Mouse (Mus musculus) ovary, postnatal 36 days (tissue): Measurements from ENCODE around the gene Nxt2.
"Not testable (repeated sequence)": the region's sequence is repeated elsewhere in the genome, so short reads cannot be mapped to it uniquely, and the experiment has no call there.

Experiments used
- DNase-seq: peaks from one replicate; pipeline ENCODE4 v3.0.0; 2022; ENCODE audit warnings: low spot score, mixed read lengths

The Nxt2 gene

GRCm38 (mm10) chrX:142226542-142226941 lies at the start of gene Nxt2:
TSS of gene Nxt2 (plus strand) at chrX:142226770.
- no peak for DNase-seq

GRCm38 (mm10) chrX:142176981-142177380 lies 49.6 kb upstream of the Nxt2 start:
- no peak for DNase-seq

- DNase-seq: no peak
These were observed 44.5 kb upstream of the Nxt2 start for GRCm38 (mm10) chrX:142182026-142182425.

- peak; percentile 26 for DNase-seq
These were observed 37.4 kb upstream of the Nxt2 start for GRCm38 (mm10) chrX:142189023-142189703.

- no peak for DNase-seq
These were observed 36.2 kb upstream of the Nxt2 start for GRCm38 (mm10) chrX:142190355-142190754.

- no peak for DNase-seq
These were observed 32.1 kb upstream of the Nxt2 start for GRCm38 (mm10) chrX:142194420-142194819.

GRCm38 (mm10) chrX:142195551-142195950 lies 31.0 kb upstream of the Nxt2 start:
- no peak for DNase-seq

GRCm38 (mm10) chrX:142196831-142197230 lies 29.7 kb upstream of the Nxt2 start, which contains the start of gene Gucy2f:
TSS of gene Gucy2f (minus strand) at chrX:142196931.
- no peak for DNase-seq

- DNase-seq: no peak
These were observed 26.3 kb upstream of the Nxt2 start for GRCm38 (mm10) chrX:142200295-142200694.

GRCm38 (mm10) chrX:142227398-142228054 lies 956 bp downstream of the Nxt2 start:
- DNase-seq: peak; percentile 6

GRCm38 (mm10) chrX:142228055-142228768 lies 1.6 kb downstream of the Nxt2 start:
- DNase-seq: peak; percentile 65

GRCm38 (mm10) chrX:142228769-142229158 lies 2.2 kb downstream of the Nxt2 start:
- DNase-seq: no peak

- not testable (repeated sequence) for DNase-seq
These were observed 9.6 kb downstream of the Nxt2 start for GRCm38 (mm10) chrX:142236146-142236545.

GRCm38 (mm10) chrX:142237101-142237500 lies 10.5 kb downstream of the Nxt2 start:
- DNase-seq: no peak

GRCm38 (mm10) chrX:142245682-142246327 lies 19.2 kb downstream of the Nxt2 start:
- DNase-seq: no peak

GRCm38 (mm10) chrX:142250008-142250736 lies 23.6 kb downstream of the Nxt2 start:
- DNase-seq: no peak

- no peak for DNase-seq
These were observed 49.5 kb downstream of the Nxt2 start for GRCm38 (mm10) chrX:142276031-142276430.

GRCm38 (mm10) chrX:142276573-142276972 lies 50.0 kb downstream of the Nxt2 start:
- DNase-seq: no peak

GRCm38 (mm10) chrX:142285905-142286304 lies 59.3 kb downstream of the Nxt2 start:
- DNase-seq: no peak
